In the genomic region with DNA sequence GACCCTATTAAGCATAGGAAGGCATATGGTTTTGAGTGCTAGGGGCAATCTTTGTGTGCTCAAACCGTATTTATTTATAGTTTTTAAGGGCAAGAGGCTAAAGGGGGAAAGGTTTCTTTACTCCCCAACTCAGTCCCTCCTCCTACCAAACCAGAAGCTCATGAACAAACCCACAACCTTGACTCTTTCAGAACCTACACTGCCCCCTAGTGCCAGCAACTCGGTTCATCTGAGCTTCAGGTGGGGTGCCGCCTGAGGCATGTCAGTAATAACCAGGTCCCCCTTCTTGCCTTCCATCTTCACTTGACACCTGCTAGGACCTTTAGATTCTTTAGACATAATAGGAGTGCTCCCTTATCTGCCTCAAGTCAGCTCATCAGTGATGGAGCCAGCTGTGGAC, we compare ENCODE assay signal across 9 mouse cellular contexts. TPM values are rescaled to one million over a fixed set of nuclear protein-coding genes. Genes with fewer than 3 reads are reported as not detected.
DNase-seq lines count a peak whose midpoint lies in the region.
"Had no signal": no experiment of that assay in that cellular context is flagged by ENCODE, and none has a peak within 500 bp of the region (broad histone marks: within the 10 kb centered on the region; RNA-seq: fewer than 3 reads in every experiment).

No protein-coding gene starts in this region.

- DNase-seq in heart, adult 11 months = peak; percentile 92
- DNase-seq in heart, embryonic 10.5 days (ENCODE audit: low spot score) = no peak
- DNase-seq in urinary bladder, postnatal 14 days (ENCODE audit: low spot score) = peak; percentile 68
- DNase-seq in urinary bladder, adult 2 months (ENCODE audit: low spot score) = no peak
- DNase-seq in lung, adult 18-20 months = peak; percentile 43 to 45
- DNase-seq in thymus, postnatal 0 days (ENCODE audit: low spot score) = peak; percentile 79
- no peak for DNase-seq in retina, postnatal 1 day
- no peak for DNase-seq in right cerebral cortex, postnatal 10 days (ENCODE audit: low spot score in 2 of 2)

- 41% methylated on average over 3 of the region's 3 CpGs for WGBS in heart, embryonic 10.5 days

- peaks cover 7% of the 10 kb centered on the region; the same call in 1 of the 2 replicates for H3K27me3 ChIP-seq in heart, embryonic 10.5 days (ENCODE audit: insufficient read depth, poor library complexity, severe bottlenecking)
- H3K27me3 ChIP-seq: stomach, embryonic 15.5 days had no signal

- H3K4me3 ChIP-seq in heart, embryonic 10.5 days = no peak overlapping the region
- H3K4me3 ChIP-seq: stomach, embryonic 15.5 days had no signal

- no peaks in the 10 kb centered on the region for H3K9me3 ChIP-seq in heart, embryonic 10.5 days
- H3K9me3 ChIP-seq: stomach, embryonic 15.5 days had no signal

- no peak overlapping the region for H3K27ac ChIP-seq in heart, embryonic 10.5 days
- H3K27ac ChIP-seq: stomach, embryonic 15.5 days had no signal

- no peaks in the 10 kb centered on the region for H3K4me1 ChIP-seq in heart, embryonic 10.5 days
- H3K4me1 ChIP-seq: stomach, embryonic 15.5 days had no signal

- no peaks in the 10 kb centered on the region for H3K36me3 ChIP-seq in heart, embryonic 10.5 days
- H3K36me3 ChIP-seq: stomach, embryonic 15.5 days had no signal

RNA-seq across cellular contexts. Expression of a gene that starts 12.5 kb away (rescaled TPM):
- 0.31 and 1.0 TPM in 2 replicates for polyA plus RNA-seq in heart, embryonic 10.5 days (2016; fragmentation: Nextera tagmentation; extraction: Ambion mirVana)
- 1.9 and 3.4 TPM in 2 replicates for polyA plus RNA-seq in urinary bladder, adult 2 months (2012; rRNA removed)
- 4.8 and 5.4 TPM in 2 replicates for polyA plus RNA-seq in thymus, postnatal 0 days (2015; fragmentation: Nextera tagmentation; extraction: Ambion mirVana)

RNA-seq across cellular contexts. Expression of a gene that starts 55.1 kb away (rescaled TPM):
- 134 and 287 TPM in 2 replicates for polyA plus RNA-seq in heart, embryonic 10.5 days (2016; fragmentation: Nextera tagmentation; extraction: Ambion mirVana)
- polyA plus RNA-seq in urinary bladder, adult 2 months (2012; rRNA removed) = 141 and 146 TPM in 2 replicates
- 439 and 462 TPM in 2 replicates for polyA plus RNA-seq in thymus, postnatal 0 days (2015; fragmentation: Nextera tagmentation; extraction: Ambion mirVana)

Comparison
In these comparisons a context has a peak if more than half of its experiments do, and no peak if none do; other contexts are left out.
1. DNase-seq: peak in heart, adult 11 months (single experiment), urinary bladder, postnatal 14 days (single experiment), lung, adult 18-20 months (2 of 2) and thymus, postnatal 0 days (single experiment); none in heart, embryonic 10.5 days (single experiment), urinary bladder, adult 2 months (single experiment), retina, postnatal 1 day (single experiment) and right cerebral cortex, postnatal 10 days (0 of 2).